Mouse (Mus musculus) embryonic facial prominence, embryonic 13.5 days (tissue): ENCODE results near the gene Nek7. TPM values are rescaled to one million over a fixed set of nuclear protein-coding genes. Genes with fewer than 3 reads are reported as not detected.

ENCODE experiments used
- ATAC-seq: fragments of 200-750 bp; cut with Nextera tagmentation; 2 replicates; pipeline ENCODE4 v1.8.0; 2017; ENCODE audit warnings: low read depth; ENCODE audit not compliant: insufficient number of reproducible peaks, insufficient read depth, low FRiP score, low TSS enrichment
- H3K27ac ChIP-seq: fragments of 300-500 bp; sonication (generic); 2 replicates; pipeline ENCODE4 v1.5.1; 2015; ENCODE audit warnings: moderate library complexity, mild to moderate bottlenecking, inconsistent platforms
- H3K27me3 ChIP-seq: fragments of 300-500 bp; sonication (generic); 2 replicates; pipeline ENCODE4 v1.6.1; 2015; ENCODE audit warnings: mild to moderate bottlenecking, inconsistent platforms
- H3K36me3 ChIP-seq: fragments of 300-500 bp; sonication (generic); 2 replicates; pipeline ENCODE4 v1.6.1; 2015; ENCODE audit warnings: mild to moderate bottlenecking, inconsistent platforms
- H3K4me1 ChIP-seq: fragments of 300-500 bp; sonication (generic); 2 replicates; pipeline ENCODE4 v1.6.1; 2015; ENCODE audit warnings: inconsistent platforms
- H3K4me2 ChIP-seq: fragments of 300-500 bp; sonication (generic); 2 replicates; pipeline ENCODE4 v1.6.1; 2015; ENCODE audit warnings: moderate library complexity, mild to moderate bottlenecking, inconsistent platforms
- H3K4me3 ChIP-seq: fragments of 300-500 bp; sonication (generic); 2 replicates; pipeline ENCODE4 v1.5.1; 2015; ENCODE audit warnings: mild to moderate bottlenecking, inconsistent platforms
- H3K9ac ChIP-seq: fragments of 300-500 bp; sonication (generic); 2 replicates; pipeline ENCODE4 v1.6.1; 2015; ENCODE audit warnings: mild to moderate bottlenecking, inconsistent platforms
- H3K9me3 ChIP-seq: fragments of 300-500 bp; sonication (generic); 2 replicates; pipeline ENCODE4 v1.6.1; 2016; ENCODE audit warnings: inconsistent platforms
- WGBS: fragments of 180-500 bp; shearing (Covaris S2); methylation state at CpG from one replicate; pipeline ENCODE4 v1.1.7; 2015; ENCODE audit warnings: mixed read lengths; 5-methylcytosine and 5-hydroxymethylcytosine counted together
- polyA plus RNA-seq: library from polyadenylated mRNA; unstranded; fragments of >200 nt; fragmentation: Nextera tagmentation; extraction: Ambion mirVana; gene quantifications from 2 replicates; pipeline ENCODE4 v1.2.1, GENCODE M21; 2015

Gene Nek7
- polyA plus RNA-seq, 1 experiment from 2014 or later = 31.1 TPM

DNA sequence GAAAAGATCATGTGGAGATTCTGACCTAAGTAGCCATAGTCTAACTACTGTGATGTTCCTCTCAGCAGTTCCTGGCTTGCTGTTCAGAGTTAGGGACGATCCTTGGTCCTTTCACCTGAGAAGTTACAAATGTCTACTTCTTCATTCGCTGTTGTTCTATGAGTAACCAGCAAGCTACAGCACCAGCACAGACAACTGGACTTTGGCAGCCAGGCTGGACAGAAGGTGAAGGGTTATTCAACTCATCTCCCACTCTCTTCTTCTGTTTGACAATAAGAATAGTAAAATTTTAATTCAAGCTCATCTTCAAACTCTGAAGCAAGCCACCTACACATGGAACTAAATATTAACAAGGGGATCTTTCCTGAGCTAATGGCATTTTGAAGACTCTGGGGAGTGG lies 33.0 kb downstream of the Nek7 start:
- 94% methylated on average over 2 of the region's 2 CpGs for WGBS
- Histone ChIP-seq H3K4me2 (no peak overlapping the region), H3K9ac (no peak overlapping the region), H3K27me3 (no peaks in the 10 kb centered on the region), H3K4me3 (no peak overlapping the region), H3K27ac (no peak overlapping the region), H3K9me3 (no peaks in the 10 kb centered on the region), H3K36me3 (no peaks in the 10 kb centered on the region), H3K4me1 (peaks cover 19% of the 10 kb centered on the region)
- ATAC-seq = no peak

DNA sequence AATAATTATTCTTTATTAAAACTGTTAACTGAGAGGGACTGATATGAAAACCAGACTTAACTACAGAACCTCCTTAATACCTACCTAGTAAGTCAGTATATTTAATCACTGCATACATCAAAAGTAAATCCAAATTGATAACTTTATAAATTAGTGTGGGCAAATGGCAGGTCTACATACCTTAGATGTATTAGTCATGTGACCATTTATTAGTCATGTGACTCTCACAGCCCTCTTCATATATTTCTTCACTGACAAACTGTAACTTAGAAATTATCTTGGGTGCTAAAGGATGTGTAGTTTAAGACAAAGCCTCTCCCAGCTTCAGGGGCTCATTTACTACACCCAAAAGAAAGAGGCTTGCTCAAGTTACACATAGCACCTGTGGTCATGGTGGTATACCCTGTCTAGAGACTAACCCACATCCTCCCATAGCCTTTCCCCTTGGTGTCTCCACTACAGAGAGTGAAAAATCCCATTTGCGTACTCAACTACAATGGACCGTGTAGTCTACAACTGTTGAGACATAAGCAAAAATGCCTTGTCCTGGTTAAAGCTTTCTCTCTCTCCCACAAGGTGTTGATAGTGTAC lies 35.4 kb downstream of the Nek7 start:
- H3K4me1 ChIP-seq = peaks cover 18% of the 10 kb centered on the region
- H3K4me2 ChIP-seq = no peak overlapping the region
- WGBS = 95% methylated on average over 2 of the region's 2 CpGs
- H3K9me3 ChIP-seq = no peaks in the 10 kb centered on the region
- no peak for ATAC-seq
- H3K27ac ChIP-seq = no peak overlapping the region
- no peak overlapping the region for H3K4me3 ChIP-seq
- no peak overlapping the region for H3K9ac ChIP-seq
- no peaks in the 10 kb centered on the region for H3K36me3 ChIP-seq
- H3K27me3 ChIP-seq = no peaks in the 10 kb centered on the region

DNA sequence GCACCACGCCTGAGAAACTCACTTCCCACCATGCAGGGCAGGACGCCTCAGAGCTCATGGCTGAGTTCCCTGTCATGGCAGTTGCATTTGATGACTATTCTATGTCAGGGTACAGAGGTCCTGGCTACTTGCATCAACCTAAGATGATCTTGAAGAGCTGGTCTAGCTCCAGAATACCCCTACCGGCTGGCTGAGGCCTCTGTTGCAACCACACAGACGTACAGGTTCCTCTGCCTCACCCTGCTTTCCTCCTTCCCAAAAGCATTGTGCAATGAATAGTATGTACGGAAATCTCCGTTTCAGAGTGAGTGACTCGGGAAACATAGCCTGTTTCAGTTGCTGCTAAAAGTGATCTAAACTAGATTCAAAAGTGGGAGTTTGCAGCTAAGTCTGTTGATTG lies 37.7 kb downstream of the Nek7 start:
- H3K9ac ChIP-seq = no peak overlapping the region
- no peak overlapping the region for H3K27ac ChIP-seq
- ATAC-seq = no peak
- H3K4me1 ChIP-seq = no peaks in the 10 kb centered on the region
- no peaks in the 10 kb centered on the region for H3K9me3 ChIP-seq
- H3K36me3 ChIP-seq = no peaks in the 10 kb centered on the region
- no peak overlapping the region for H3K4me3 ChIP-seq
- H3K4me2 ChIP-seq = no peak overlapping the region
- H3K27me3 ChIP-seq = no peaks in the 10 kb centered on the region
- 82% methylated on average over 7 of the region's 7 CpGs for WGBS

DNA sequence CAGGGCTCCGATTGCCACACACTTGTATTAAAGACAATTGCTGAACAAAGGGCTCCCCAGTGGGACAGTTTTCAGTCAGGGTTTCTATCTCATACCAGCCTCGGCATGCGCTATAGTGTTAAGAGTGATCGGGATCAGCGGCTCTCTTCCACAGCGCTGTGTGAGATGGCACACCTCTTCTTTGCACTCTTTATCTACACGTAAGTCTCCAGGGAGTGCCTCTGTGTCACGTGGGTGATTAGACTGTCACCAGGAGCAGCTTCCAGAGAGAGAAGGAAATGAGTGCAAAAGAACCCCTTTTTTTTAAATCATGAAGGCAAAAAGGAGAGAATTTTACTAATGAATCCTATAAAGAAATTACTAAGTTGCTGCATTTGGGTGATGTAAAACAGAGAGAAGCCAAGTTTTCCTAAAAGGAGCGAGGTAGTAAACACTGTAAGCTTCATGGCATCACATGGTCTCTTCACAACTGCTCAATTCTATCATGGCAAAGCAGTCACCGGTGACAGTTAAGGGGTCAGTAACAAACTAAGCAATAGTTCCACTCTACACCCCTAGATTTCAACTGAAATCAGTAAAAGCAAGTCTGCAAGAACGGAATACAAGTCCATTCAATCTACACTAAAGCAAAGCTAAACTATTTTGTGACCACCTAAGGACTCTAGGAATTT lies 40.0 kb downstream of the Nek7 start:
- H3K36me3 ChIP-seq = no peaks in the 10 kb centered on the region
- no peak overlapping the region for H3K4me3 ChIP-seq
- H3K4me1 ChIP-seq = no peaks in the 10 kb centered on the region; the same call in 1 of the 2 replicates
- whole genome bisulfite sequencing = 84% methylated on average over 11 of the region's 11 CpGs
- H3K9me3 ChIP-seq = no peaks in the 10 kb centered on the region
- H3K27ac ChIP-seq = no peak overlapping the region
- no peaks in the 10 kb centered on the region for H3K27me3 ChIP-seq
- ATAC-seq = no peak
- no peak overlapping the region for H3K9ac ChIP-seq
- no peak overlapping the region for H3K4me2 ChIP-seq

DNA sequence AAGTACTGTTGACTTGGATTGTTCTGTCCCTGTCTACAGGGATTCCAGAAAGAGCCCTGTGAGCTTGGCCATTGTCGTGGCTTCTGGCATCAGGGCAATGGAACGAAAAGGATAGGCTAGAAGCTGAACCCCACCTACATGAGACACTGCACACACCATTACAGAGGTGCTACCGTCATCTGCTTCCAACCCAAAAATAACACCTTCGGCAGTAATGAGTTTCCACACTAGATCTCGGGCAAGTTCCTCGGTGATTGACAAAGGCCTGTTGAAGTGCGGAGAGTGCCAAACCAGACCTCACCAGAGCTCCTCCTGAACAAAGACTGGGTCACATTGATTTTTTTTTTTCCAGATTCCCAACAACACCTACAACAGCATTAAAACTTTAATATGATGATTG lies 40.7 kb downstream of the Nek7 start:
- Histone ChIP-seq H3K36me3 (no peaks in the 10 kb centered on the region), H3K4me3 (no peak overlapping the region), H3K4me2 (no peak overlapping the region), H3K9ac (no peak overlapping the region), H3K27me3 (no peaks in the 10 kb centered on the region), H3K4me1 (no peaks in the 10 kb centered on the region; the same call in 1 of the 2 replicates), H3K9me3 (no peaks in the 10 kb centered on the region), H3K27ac (no peak overlapping the region)
- ATAC-seq = no peak
- 87% methylated on average over 7 of the region's 7 CpGs for WGBS

DNA sequence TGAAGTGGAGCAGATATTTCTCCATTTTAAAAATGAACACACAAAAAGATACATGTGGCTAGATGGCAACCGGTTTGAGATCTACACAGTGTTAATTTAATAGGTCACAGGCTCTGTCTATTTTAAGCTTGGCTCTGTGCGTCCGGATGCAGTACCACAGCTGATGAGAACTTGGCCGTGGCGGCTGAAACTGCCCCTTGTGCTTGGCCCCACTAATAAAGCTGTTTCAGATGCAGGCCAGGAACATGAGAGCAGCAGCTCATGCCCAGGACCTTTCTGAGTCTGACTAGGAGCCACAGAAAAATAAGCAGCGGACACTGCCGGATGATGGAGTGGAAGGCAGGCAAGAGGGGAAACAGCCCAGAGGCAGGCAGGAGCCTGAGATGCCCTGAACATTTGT lies 43.1 kb downstream of the Nek7 start:
- no peak overlapping the region for H3K27ac ChIP-seq
- H3K27me3 ChIP-seq = no peaks in the 10 kb centered on the region
- no peak overlapping the region for H3K4me2 ChIP-seq
- H3K4me3 ChIP-seq = no peak overlapping the region
- peaks cover 4% of the 10 kb centered on the region; the same call in 1 of the 2 replicates for H3K4me1 ChIP-seq
- no peak for ATAC-seq
- H3K9ac ChIP-seq = no peak overlapping the region
- no peaks in the 10 kb centered on the region for H3K36me3 ChIP-seq
- H3K9me3 ChIP-seq = no peaks in the 10 kb centered on the region
- WGBS = 51% methylated on average over 7 of the region's 7 CpGs

DNA sequence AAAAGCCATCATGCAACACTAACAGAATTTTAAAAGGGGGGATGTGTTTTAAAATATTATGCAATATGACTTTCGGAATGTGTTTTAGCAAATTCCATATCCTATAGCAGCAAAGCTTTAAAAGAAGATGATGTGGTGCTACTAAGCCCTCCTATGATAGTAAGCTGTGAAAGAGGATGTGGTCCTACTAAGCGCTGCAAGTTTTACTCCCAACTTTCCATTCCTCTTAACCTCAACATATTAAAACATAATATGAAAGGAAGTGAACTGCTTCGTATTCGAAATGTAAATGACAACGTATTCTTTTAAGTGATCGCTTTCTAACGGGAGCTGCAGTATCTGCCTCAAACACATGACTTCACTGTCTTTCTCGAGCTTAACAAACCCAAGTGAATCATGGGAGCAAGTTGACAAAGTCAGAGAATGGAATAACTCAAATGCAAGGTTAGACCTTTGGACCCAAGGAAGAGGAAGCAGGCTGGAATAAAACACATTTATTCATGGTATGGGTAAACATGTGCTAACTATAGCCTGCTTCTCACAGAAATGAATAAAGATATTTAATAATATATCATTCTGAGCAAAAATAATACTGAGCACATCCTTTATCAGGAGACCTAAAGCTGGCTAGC lies 43.8 kb downstream of the Nek7 start:
- Histone ChIP-seq H3K9me3 (no peaks in the 10 kb centered on the region), H3K9ac (no peak overlapping the region), H3K4me1 (peaks cover 7% of the 10 kb centered on the region; the same call in 1 of the 2 replicates), H3K27me3 (no peaks in the 10 kb centered on the region), H3K4me2 (no peak overlapping the region), H3K27ac (no peak overlapping the region), H3K4me3 (no peak overlapping the region), H3K36me3 (no peaks in the 10 kb centered on the region)
- WGBS = 94% methylated on average over 8 of the region's 8 CpGs
- no peak for ATAC-seq

DNA sequence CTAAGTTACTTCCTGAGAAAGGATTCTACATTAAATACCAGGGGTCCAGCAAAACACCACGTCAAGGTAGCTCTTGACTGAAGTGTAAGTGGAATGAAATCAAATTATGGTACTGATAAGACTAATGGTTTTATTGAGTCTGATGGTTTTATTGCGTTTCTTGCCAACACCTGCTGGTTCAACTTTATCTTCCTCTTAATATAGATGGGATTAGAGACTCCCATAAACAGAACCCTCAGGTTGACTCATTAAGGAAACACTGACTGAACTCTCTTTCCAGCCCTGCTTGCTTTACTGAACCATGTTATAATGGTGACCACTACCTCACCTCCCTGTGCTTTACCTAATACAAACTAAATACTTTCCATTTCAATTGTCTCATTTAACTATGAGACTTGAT lies 44.3 kb downstream of the Nek7 start:
- no peak overlapping the region for H3K4me3 ChIP-seq
- WGBS = 84% methylated on average over 2 of the region's 2 CpGs
- no peak overlapping the region for H3K4me2 ChIP-seq
- H3K27ac ChIP-seq = no peak overlapping the region
- no peaks in the 10 kb centered on the region for H3K27me3 ChIP-seq
- H3K36me3 ChIP-seq = no peaks in the 10 kb centered on the region
- H3K4me1 ChIP-seq = peaks cover 7% of the 10 kb centered on the region; the same call in 1 of the 2 replicates
- no peaks in the 10 kb centered on the region for H3K9me3 ChIP-seq
- ATAC-seq = no peak
- no peak overlapping the region for H3K9ac ChIP-seq

DNA sequence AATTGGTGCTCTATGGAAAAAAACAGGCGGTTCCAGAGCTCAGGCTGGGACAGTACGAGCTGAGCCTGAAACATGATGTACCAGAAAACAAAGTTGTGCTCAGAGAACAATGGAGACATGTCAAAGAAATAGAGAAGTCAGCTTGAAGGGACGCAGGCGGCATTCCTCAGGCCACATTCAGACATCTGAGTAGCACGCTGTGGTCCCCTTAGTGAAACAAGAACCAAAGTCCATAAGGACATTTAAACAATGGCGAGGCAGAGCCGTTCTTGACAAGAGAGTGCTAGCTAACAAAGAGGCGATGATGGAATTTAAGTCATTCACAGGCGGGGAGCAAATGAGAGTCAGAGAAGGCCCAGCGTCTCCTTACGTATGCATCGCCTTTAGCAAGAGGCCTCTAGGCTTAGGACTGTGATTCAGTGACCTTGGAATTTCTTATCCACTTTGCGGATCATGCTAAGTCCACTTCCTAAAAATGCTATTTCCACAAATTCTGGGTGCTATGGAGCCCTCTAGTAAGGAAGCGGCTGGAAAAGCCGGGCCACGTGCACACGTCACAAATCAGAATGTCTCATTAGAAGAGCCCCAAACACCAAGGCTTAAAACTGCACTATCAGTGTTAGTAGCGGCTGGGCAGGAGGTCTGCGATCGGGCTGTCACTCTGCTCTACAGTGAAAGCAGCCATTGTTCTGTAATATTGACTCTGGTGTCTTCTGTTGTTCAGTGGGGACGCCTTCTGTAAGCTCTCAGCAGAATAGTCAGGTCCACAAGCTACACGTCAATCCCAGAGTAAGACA lies 48.2 kb downstream of the Nek7 start:
- 46% methylated on average over 22 of the region's 22 CpGs for WGBS
- no peak overlapping the region for H3K4me3 ChIP-seq
- peaks cover 7% of the 10 kb centered on the region; the same call in 1 of the 2 replicates for H3K4me1 ChIP-seq
- H3K4me2 ChIP-seq = no peak overlapping the region
- H3K27ac ChIP-seq = no peak overlapping the region
- no peak for ATAC-seq
- no peaks in the 10 kb centered on the region for H3K9me3 ChIP-seq
- no peaks in the 10 kb centered on the region for H3K36me3 ChIP-seq
- no peak overlapping the region for H3K9ac ChIP-seq
- no peaks in the 10 kb centered on the region for H3K27me3 ChIP-seq

DNA sequence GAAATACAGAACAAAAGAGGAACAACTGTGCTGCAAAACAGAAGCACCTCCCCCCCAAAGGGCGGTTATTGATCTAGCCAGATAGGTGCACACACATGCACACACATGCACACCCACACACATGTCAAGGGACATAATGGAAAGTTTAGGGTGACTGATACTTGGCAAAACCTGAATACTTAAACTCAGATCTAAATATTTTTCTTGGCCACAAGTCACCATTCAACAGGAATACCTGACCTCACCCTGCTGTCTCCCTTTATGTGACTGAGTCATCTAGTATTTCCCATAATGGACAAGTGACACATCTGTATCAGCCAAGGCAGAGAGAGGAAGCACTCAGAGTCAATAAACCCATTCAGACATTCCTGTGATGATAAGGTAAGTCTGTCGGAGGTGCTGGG lies 48.9 kb downstream of the Nek7 start:
- WGBS = 83% methylated on average over 2 of the region's 2 CpGs
- no peak overlapping the region for H3K9ac ChIP-seq

DNA sequence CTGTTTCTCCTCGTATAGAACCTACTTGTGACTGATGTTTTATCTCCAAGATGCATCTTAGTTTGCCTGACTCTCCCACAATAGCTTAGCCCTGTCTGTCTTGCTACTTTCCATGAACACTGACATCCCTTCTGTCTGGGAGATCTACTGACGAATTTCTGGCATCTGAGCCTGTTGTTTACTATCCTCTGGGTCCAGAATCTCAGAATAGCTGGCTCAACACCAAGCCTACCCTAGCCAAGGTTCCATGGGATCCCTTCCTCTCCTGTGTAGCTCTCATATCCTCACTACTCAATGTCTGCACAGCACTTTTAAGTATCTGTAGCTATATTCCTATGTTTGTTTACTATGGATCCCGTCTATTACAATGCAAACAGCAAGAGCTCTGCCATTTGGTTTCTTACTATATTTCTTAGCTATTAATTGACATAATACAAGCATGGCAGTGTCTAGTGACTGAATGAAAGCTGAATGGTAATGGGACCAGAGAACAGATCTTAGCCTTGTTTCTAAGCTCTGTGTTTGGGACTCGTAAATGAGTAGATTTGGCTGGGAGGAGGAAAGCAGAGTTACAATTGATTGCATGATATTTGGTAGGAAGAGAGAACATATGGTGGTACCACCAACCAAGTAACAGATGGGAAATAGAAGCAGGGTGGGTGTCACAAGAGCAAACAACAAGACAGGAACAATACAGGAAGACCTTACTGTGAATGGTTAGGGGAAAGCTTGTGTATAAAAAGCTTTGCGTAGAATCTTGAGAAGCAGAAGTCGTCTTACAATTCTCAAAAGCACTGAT lies 51.3 kb downstream of the Nek7 start:
- no peak for ATAC-seq
- Histone ChIP-seq H3K9me3 (no peaks in the 10 kb centered on the region), H3K27me3 (no peaks in the 10 kb centered on the region), H3K36me3 (no peaks in the 10 kb centered on the region), H3K9ac (no peak overlapping the region), H3K27ac (no peak overlapping the region), H3K4me2 (no peak overlapping the region), H3K4me1 (peaks cover 7% of the 10 kb centered on the region; the same call in 1 of the 2 replicates), H3K4me3 (no peak overlapping the region)
- 84% methylated on average over 6 of the region's 6 CpGs for WGBS

More for the DNA sequence above, 48.9 kb downstream of the Nek7 start:
- Histone ChIP-seq H3K4me2 (no peak overlapping the region), H3K27ac (no peak overlapping the region), H3K9me3 (no peaks in the 10 kb centered on the region), H3K4me3 (no peak overlapping the region), H3K27me3 (no peaks in the 10 kb centered on the region), H3K4me1 (peaks cover 7% of the 10 kb centered on the region; the same call in 1 of the 2 replicates), H3K36me3 (no peaks in the 10 kb centered on the region)
- no peak for ATAC-seq
